10 mouse cellular contexts compared by ENCODE assay signal in the genomic region with DNA sequence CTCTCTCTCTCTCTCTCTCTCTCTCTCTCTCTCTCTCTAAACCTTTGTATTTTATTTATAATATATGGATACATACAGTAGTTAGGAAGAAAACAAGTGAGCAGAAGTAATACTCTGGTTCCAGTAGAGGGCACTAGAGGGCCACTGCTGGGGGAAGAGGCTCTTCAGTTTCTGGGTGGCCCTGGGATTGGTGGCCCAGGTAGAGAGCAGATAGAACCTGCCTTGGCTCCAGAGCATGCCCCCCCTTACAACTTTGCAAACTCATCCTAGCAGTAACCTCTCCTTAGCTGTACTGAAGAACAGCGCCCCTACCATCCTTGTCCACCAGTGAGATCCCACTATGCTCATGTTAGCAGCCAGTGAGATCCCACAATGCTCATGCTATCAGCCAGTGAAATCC.
DNase-seq lines count a peak whose midpoint lies in the region; ATAC-seq lines count a peak whose summit lies in the region.
"Had no signal": no experiment of that assay in that cellular context is flagged by ENCODE, and none has a peak within 500 bp of the region (broad histone marks: within the 10 kb centered on the region; RNA-seq: fewer than 3 reads in every experiment).

No protein-coding gene starts in this region.

- DNase-seq in left cerebral cortex, adult 18-20 months (ENCODE audit: low spot score in 2 of 2), result peak; percentile 69 to 70
- DNase-seq in left cerebral cortex, adult 8-10 months (ENCODE audit: low spot score in 2 of 2), result no peak
- DNase-seq in adrenal gland, postnatal 10 days, result peak; percentile 62
- DNase-seq in embryonic facial prominence, embryonic 14.5 days (ENCODE audit: low spot score), result peak; percentile 71
- peak; percentile 28 for DNase-seq in hindlimb bud, embryonic 11.5 days (ENCODE audit: extremely low spot score, low read depth, low spot score)
- peak; percentile 6 for DNase-seq in liver, embryonic 13.5 days
- DNase-seq in thymus, postnatal 4 days, result peak; percentile 72

- no peak; the same call in 1 of the 2 replicates for ATAC-seq in embryonic facial prominence, embryonic 14.5 days (ENCODE audit: low read depth)
- ATAC-seq in liver, embryonic 13.5 days (ENCODE audit: low read depth), result no peak
- 0 out of 2 replicates have a peak, but pooled peaks have one; percentile 47 for ATAC-seq in neural tube, embryonic 13.5 days (ENCODE audit: low read depth)

- no peak overlapping the region for H3K4me3 ChIP-seq in embryonic facial prominence, embryonic 14.5 days (ENCODE audit: low read depth, low read length)
- H3K4me3 ChIP-seq in liver, embryonic 13.5 days (replicated peaks), result no peak overlapping the region
- H3K4me3 ChIP-seq in neural tube, embryonic 13.5 days, result no peak overlapping the region
- H3K4me3 ChIP-seq: embryonic facial prominence, embryonic 13.5 days had no signal

- no peak overlapping the region for H3K27ac ChIP-seq in embryonic facial prominence, embryonic 14.5 days (replicated peaks; ENCODE audit: low read depth, low read length)
- no peak overlapping the region for H3K27ac ChIP-seq in liver, embryonic 13.5 days
- H3K27ac ChIP-seq in neural tube, embryonic 13.5 days (replicated peaks), result no peak overlapping the region
- H3K27ac ChIP-seq: embryonic facial prominence, embryonic 13.5 days; macrophage had no signal

- no peaks in the 10 kb centered on the region for H3K4me1 ChIP-seq in embryonic facial prominence, embryonic 14.5 days (ENCODE audit: control insufficient read depth, insufficient read depth, low read length)
- no peaks in the 10 kb centered on the region for H3K4me1 ChIP-seq in liver, embryonic 13.5 days (replicated peaks)
- H3K4me1 ChIP-seq in neural tube, embryonic 13.5 days (replicated peaks), result 0 out of 2 replicates have a peak, but pooled peaks cover 6% of the 10 kb centered on the region
- H3K4me1 ChIP-seq: embryonic facial prominence, embryonic 13.5 days had no signal

- H3K36me3 ChIP-seq in embryonic facial prominence, embryonic 14.5 days (ENCODE audit: control insufficient read depth, insufficient read depth, low read length), result no peaks in the 10 kb centered on the region
- no peaks in the 10 kb centered on the region for H3K36me3 ChIP-seq in liver, embryonic 13.5 days
- no peaks in the 10 kb centered on the region for H3K36me3 ChIP-seq in neural tube, embryonic 13.5 days
- H3K36me3 ChIP-seq: embryonic facial prominence, embryonic 13.5 days had no signal

- H3K9me3 ChIP-seq in embryonic facial prominence, embryonic 14.5 days (ENCODE audit: control insufficient read depth, low read length), result no peaks in the 10 kb centered on the region
- no peaks in the 10 kb centered on the region for H3K9me3 ChIP-seq in liver, embryonic 13.5 days (replicated peaks)
- H3K9me3 ChIP-seq in neural tube, embryonic 13.5 days, result no peaks in the 10 kb centered on the region
- H3K9me3 ChIP-seq: embryonic facial prominence, embryonic 13.5 days had no signal

- H3K9ac ChIP-seq in embryonic facial prominence, embryonic 14.5 days (ENCODE audit: low read depth, low read length), result no peak overlapping the region
- H3K9ac ChIP-seq in liver, embryonic 13.5 days, result no peak overlapping the region
- no peak overlapping the region for H3K9ac ChIP-seq in neural tube, embryonic 13.5 days
- H3K9ac ChIP-seq: embryonic facial prominence, embryonic 13.5 days had no signal

- no peaks in the 10 kb centered on the region for H3K27me3 ChIP-seq in embryonic facial prominence, embryonic 14.5 days (replicated peaks; ENCODE audit: control insufficient read depth, insufficient read depth, low read length)
- H3K27me3 ChIP-seq in liver, embryonic 13.5 days, result no peaks in the 10 kb centered on the region; the same call in 1 of the 2 replicates
- no peaks in the 10 kb centered on the region for H3K27me3 ChIP-seq in neural tube, embryonic 13.5 days
- H3K27me3 ChIP-seq: embryonic facial prominence, embryonic 13.5 days had no signal

- no peak overlapping the region for H3K4me2 ChIP-seq in embryonic facial prominence, embryonic 14.5 days (ENCODE audit: low read depth, low read length)
- H3K4me2 ChIP-seq in liver, embryonic 13.5 days, result no peak overlapping the region
- no peak overlapping the region for H3K4me2 ChIP-seq in neural tube, embryonic 13.5 days
- H3K4me2 ChIP-seq: embryonic facial prominence, embryonic 13.5 days had no signal

- 50% methylated on average over 1 of the region's 1 CpGs for WGBS in embryonic facial prominence, embryonic 14.5 days
- WGBS in liver, embryonic 13.5 days (ENCODE audit: insufficient replicate concordance), result 42% methylated on average over 1 of the region's 1 CpGs
- WGBS in neural tube, embryonic 13.5 days, result 48% methylated on average over 1 of the region's 1 CpGs

Comparison
In these comparisons a context has a peak if more than half of its experiments do, and no peak if none do; other contexts are left out.
1. DNase-seq: peak in left cerebral cortex, adult 18-20 months (2 of 2), adrenal gland, postnatal 10 days (single experiment), embryonic facial prominence, embryonic 14.5 days (single experiment), hindlimb bud, embryonic 11.5 days (single experiment), liver, embryonic 13.5 days (single experiment) and thymus, postnatal 4 days (single experiment); none in left cerebral cortex, adult 8-10 months (0 of 2).